Mouse (Mus musculus) midbrain, embryonic 10.5 days (tissue): Measurements from ENCODE around the gene Coq2. TPM values are rescaled to one million over a fixed set of nuclear protein-coding genes. Genes with fewer than 3 reads are reported as not detected.

Experiments used
- DNase-seq: peaks from one replicate; pipeline ENCODE4 v3.0.0-alpha.2; 2017; ENCODE audit warnings: low spot score
- H3K27ac ChIP-seq: fragments of 300-500 bp; sonication (generic); replicated peaks from 2 replicates; pipeline ENCODE4 v1.5.1; 2016; ENCODE audit warnings: mild to moderate bottlenecking
- H3K27me3 ChIP-seq: fragments of 300-500 bp; sonication (generic); 2 replicates; pipeline ENCODE4 v1.6.1; 2016; ENCODE audit warnings: low read depth, mild to moderate bottlenecking; ENCODE audit not compliant: poor library complexity, severe bottlenecking
- H3K36me3 ChIP-seq: fragments of 300-500 bp; sonication (generic); 2 replicates; pipeline ENCODE4 v1.6.1; 2016; ENCODE audit warnings: mild to moderate bottlenecking, moderate library complexity
- H3K4me1 ChIP-seq: fragments of 300-500 bp; sonication (generic); 2 replicates; pipeline ENCODE4 v1.6.1; 2016
- H3K4me3 ChIP-seq: fragments of 300-500 bp; sonication (generic); 2 replicates; pipeline ENCODE4 v1.5.1; 2016; ENCODE audit warnings: mild to moderate bottlenecking, moderate library complexity
- H3K9me3 ChIP-seq: fragments of 300-500 bp; sonication (generic); replicated peaks from 2 replicates; pipeline ENCODE4 v1.6.1; 2016; ENCODE audit warnings: mild to moderate bottlenecking
- WGBS: fragments of 180-500 bp; shearing (Covaris S2); methylation state at CpG from one replicate; pipeline ENCODE4 v1.1.7; 2016; 5-methylcytosine and 5-hydroxymethylcytosine counted together
- polyA plus RNA-seq: library from polyadenylated mRNA; unstranded; fragments of >200 nt; fragmentation: Nextera tagmentation; extraction: Ambion mirVana; gene quantifications from 2 replicates; pipeline ENCODE4 v1.2.1, GENCODE M21; 2016

The Coq2 gene
- polyA plus RNA-seq, 1 experiment from 2014 or later: 58.2 TPM

DNA sequence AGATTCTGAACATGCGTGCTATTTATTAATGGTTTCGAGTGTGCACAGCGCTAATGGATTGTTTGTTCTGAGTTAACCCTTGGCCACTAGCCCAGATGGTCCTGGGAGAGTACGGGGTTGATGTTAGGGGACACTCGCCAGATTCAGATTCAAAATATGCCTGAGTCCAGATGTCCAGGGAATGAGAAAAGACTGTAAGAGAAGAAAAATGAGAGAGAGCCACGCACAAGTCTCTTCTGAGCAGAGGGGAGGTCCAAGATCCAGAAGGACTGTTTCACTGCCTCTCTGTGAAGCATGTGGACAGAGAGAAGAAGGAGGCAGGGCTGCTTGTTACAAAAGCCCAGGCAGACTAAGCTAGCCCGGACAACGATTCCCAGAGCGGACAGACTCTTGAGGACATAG lies 69.1 kb downstream of the Coq2 start:
- no peak overlapping the region for H3K4me3 ChIP-seq
- no peaks in the 10 kb centered on the region for H3K36me3 ChIP-seq
- H3K4me1 ChIP-seq: no peaks in the 10 kb centered on the region
- no peaks in the 10 kb centered on the region for H3K27me3 ChIP-seq
- 84% methylated on average over 9 of the region's 9 CpGs for WGBS
- no peak for DNase-seq
- H3K9me3 ChIP-seq: no peaks in the 10 kb centered on the region
- H3K27ac ChIP-seq: no peak overlapping the region

Other genes with a start within 250 kb of the Coq2 start
- 14.4 and 15.0 TPM in 2 replicates for gene Lin54, start 174.5 kb downstream of the Coq2 start, polyA plus RNA-seq
- gene Cops4, start 156.8 kb downstream of the Coq2 start, polyA plus RNA-seq: 239 and 245 TPM in 2 replicates
- gene Plac8, start 102.9 kb downstream of the Coq2 start, polyA plus RNA-seq: 2.5 and 2.7 TPM in 2 replicates
- 1.2 TPM in 2 replicates for gene Hpse, start 44.6 kb upstream of the Coq2 start, polyA plus RNA-seq
- gene Helq, start 123.5 kb upstream of the Coq2 start, polyA plus RNA-seq: 23.7 and 24.6 TPM in 2 replicates
- gene Mrps18c, start 123.5 kb upstream of the Coq2 start, polyA plus RNA-seq: 198 and 202 TPM in 2 replicates
- gene Abraxas1, start 145.8 kb upstream of the Coq2 start, polyA plus RNA-seq: 30.5 and 32.3 TPM in 2 replicates
- gene Gpat3, start 170.6 kb upstream of the Coq2 start, polyA plus RNA-seq: 0.73 and 1.1 TPM in 2 replicates